Mouse (Mus musculus): ENCODE data around the gene Macf1.
"Not testable (repeated sequence)": the region's sequence is repeated elsewhere in the genome, so short reads cannot be mapped to it uniquely, and the experiment has no call there.

The Macf1 gene

GRCm38 (mm10) chr4:123335796-123336585 is 348.2 kb downstream of the Macf1 start:
- no peak for DNase-seq

GRCm38 (mm10) chr4:123335244-123335643 is 348.9 kb downstream of the Macf1 start:
- not testable (repeated sequence) for DNase-seq

GRCm38 (mm10) chr4:123334177-123334576 is 350.0 kb downstream of the Macf1 start:
- no peak for DNase-seq

GRCm38 (mm10) chr4:123333151-123333550 is 351.0 kb downstream of the Macf1 start:
- DNase-seq, result no peak

GRCm38 (mm10) chr4:123331961-123332360 is 352.2 kb downstream of the Macf1 start:
- DNase-seq, result not testable (repeated sequence)

GRCm38 (mm10) chr4:123331326-123331725 is 352.8 kb downstream of the Macf1 start:
- no peak for DNase-seq

GRCm38 (mm10) chr4:123328946-123329345 is 355.2 kb downstream of the Macf1 start:
- no peak for DNase-seq

GRCm38 (mm10) chr4:123327630-123328029 is 356.5 kb downstream of the Macf1 start:
- DNase-seq, result no peak

- DNase-seq, result no peak
Observed at GRCm38 (mm10) chr4:123326087-123326486, 358.1 kb downstream of the Macf1 start.

GRCm38 (mm10) chr4:123323534-123323933 is 360.6 kb downstream of the Macf1 start, which contains the start of gene Oxct2a:
TSS of gene Oxct2a (minus strand) at chr4:123323634.
- no peak for DNase-seq

GRCm38 (mm10) chr4:123322910-123323309 is 361.2 kb downstream of the Macf1 start:
- DNase-seq, result not testable (repeated sequence)

- no peak for DNase-seq
Observed at GRCm38 (mm10) chr4:123314497-123314896, 369.7 kb downstream of the Macf1 start.

GRCm38 (mm10) chr4:123313010-123313409 is 371.1 kb downstream of the Macf1 start:
- no peak for DNase-seq

GRCm38 (mm10) chr4:123311845-123312244 is 372.3 kb downstream of the Macf1 start:
- DNase-seq, result no peak

- DNase-seq, result no peak
Observed at GRCm38 (mm10) chr4:123308292-123308691, 375.9 kb downstream of the Macf1 start.

GRCm38 (mm10) chr4:123306999-123307398 is 377.2 kb downstream of the Macf1 start:
- no peak for DNase-seq

- peak; percentile 27 to 29 for DNase-seq
Observed at GRCm38 (mm10) chr4:123305789-123306188, 378.4 kb downstream of the Macf1 start.
